Mouse (Mus musculus) CH12.LX (cell line): ENCODE results near the gene Vwa3b. TPM values are rescaled to one million over a fixed set of nuclear protein-coding genes. Genes with fewer than 3 reads are reported as not detected.

Experiments
- DNase-seq: peaks from one replicate; pipeline ENCODE4 v3.0.0-alpha.2; 2013; ENCODE audit errors: extremely low read depth
- H3K27ac ChIP-seq: 2 replicates; pipeline ENCODE4 v1.5.1; 2012; ENCODE audit warnings: low read depth, mild to moderate bottlenecking, control low read depth, moderate library complexity; ENCODE audit not compliant: insufficient read depth
- H3K27me3 ChIP-seq: replicated peaks from 2 replicates; pipeline ENCODE3; 2012; ENCODE audit warnings: inconsistent platforms
- H3K36me3 ChIP-seq, 2 experiments: replicated peaks in 1 of 2; 2 replicates each; pipeline versions ENCODE3 to v1.6.1; 2012; ENCODE audit warnings: inconsistent platforms in 1 of 2, low read length in 1 of 2, mild to moderate bottlenecking in 1 of 2, mixed read lengths in 1 of 2, moderate library complexity in 1 of 2; ENCODE audit not compliant: control insufficient read depth in 1 of 2, insufficient read depth in 1 of 2
- H3K4me1 ChIP-seq, 2 experiments: 2 replicates each; pipeline ENCODE4 v1.6.1; 2012; ENCODE audit warnings: inconsistent platforms in 1 of 2, moderate library complexity in 1 of 2; ENCODE audit not compliant: insufficient read depth in 2 of 2, control insufficient read depth in 1 of 2
- H3K4me2 ChIP-seq: 2 replicates; pipeline ENCODE4 v1.6.1; 2012; ENCODE audit warnings: low read depth, mild to moderate bottlenecking, control low read depth; ENCODE audit not compliant: poor library complexity, insufficient read depth, severe bottlenecking
- H3K4me3 ChIP-seq, 3 experiments: fragments of 150-350 bp in 1 of 3; sonication (generic) in 1 of 3; replicated peaks in 1 of 3; 2 replicates each; pipeline versions ENCODE3 to v1.5.1; 2011 to 2012; ENCODE audit warnings: low read depth in 2 of 3, low read length in 2 of 3, mild to moderate bottlenecking in 2 of 3, moderate library complexity in 2 of 3, control low read depth in 1 of 3, improper control_type of control experiment in 1 of 3, inconsistent platforms in 1 of 3, mixed read lengths in 1 of 3; ENCODE audit not compliant: poor library complexity in 1 of 3
- H3K79me2 ChIP-seq: replicated peaks from 2 replicates; pipeline ENCODE4 v1.6.1; 2012; ENCODE audit warnings: mild to moderate bottlenecking, moderate library complexity; ENCODE audit not compliant: control insufficient read depth, poor library complexity, insufficient read depth, severe bottlenecking; ENCODE audit errors: extremely low read depth
- H3K9ac ChIP-seq: 2 replicates; pipeline ENCODE4 v1.6.1; 2012; ENCODE audit warnings: low read depth, mild to moderate bottlenecking, control low read depth, moderate library complexity; ENCODE audit not compliant: insufficient read depth
- H3K9me3 ChIP-seq: replicated peaks from 2 replicates; pipeline ENCODE3; 2012; ENCODE audit warnings: low read length, inconsistent platforms, mixed read lengths
- CHD2 ChIP-seq: IDR thresholded peaks from 2 replicates; pipeline ENCODE4 v1.6.1; 2011; ENCODE audit warnings: low read length, improper control_type of control experiment
- HCFC1 ChIP-seq: IDR thresholded peaks from 2 replicates; pipeline ENCODE4 v1.6.1; 2012; ENCODE audit warnings: low read depth, mild to moderate bottlenecking, inconsistent platforms, low read length, improper control_type of control experiment
- JUN ChIP-seq: IDR thresholded peaks from 2 replicates; pipeline ENCODE4 v1.6.1; 2011; ENCODE audit warnings: low read depth, mild to moderate bottlenecking, low read length, improper control_type of control experiment, moderate library complexity; ENCODE audit not compliant: insufficient read depth
- JUND ChIP-seq: conservative IDR thresholded peaks from 2 replicates; pipeline ENCODE4 v1.6.1; 2011; ENCODE audit warnings: low read depth, low read length, improper control_type of control experiment
- KAT2A ChIP-seq: IDR thresholded peaks from 2 replicates; pipeline ENCODE4 v1.6.1; 2012; ENCODE audit warnings: low read length, improper control_type of control experiment, inconsistent platforms; ENCODE audit not compliant: insufficient replicate concordance
- MAFK ChIP-seq: IDR thresholded peaks from 2 replicates; pipeline ENCODE4 v1.6.1; 2011; ENCODE audit warnings: low read length, improper control_type of control experiment; ENCODE audit not compliant: insufficient replicate concordance
- MAX ChIP-seq: IDR thresholded peaks from 2 replicates; pipeline ENCODE4 v1.6.1; 2011; ENCODE audit warnings: low read length, improper control_type of control experiment
- MXI1 ChIP-seq: IDR thresholded peaks from 2 replicates; pipeline ENCODE4 v1.6.1; 2011; ENCODE audit warnings: mild to moderate bottlenecking, low read depth, low read length, improper control_type of control experiment
- NELFE ChIP-seq: IDR thresholded peaks from 2 replicates; pipeline ENCODE4 v1.6.1; 2011; ENCODE audit warnings: low read depth, low read length, improper control_type of control experiment
- POLR2AphosphoS2 ChIP-seq: IDR thresholded peaks from 2 replicates; pipeline ENCODE4 v1.6.1; 2011; ENCODE audit warnings: low read depth, low read length, improper control_type of control experiment
- RAD21 ChIP-seq: IDR thresholded peaks from 2 replicates; pipeline ENCODE4 v1.6.1; 2011; ENCODE audit warnings: low read depth, mild to moderate bottlenecking, low read length, improper control_type of control experiment, moderate library complexity
- RCOR1 ChIP-seq: conservative IDR thresholded peaks from 2 replicates; pipeline ENCODE4 v1.6.1; 2012; ENCODE audit warnings: low read depth, mild to moderate bottlenecking, inconsistent platforms, low read length, improper control_type of control experiment
- USF2 ChIP-seq: conservative IDR thresholded peaks from 2 replicates; pipeline ENCODE4 v1.6.1; 2011; ENCODE audit warnings: low read depth, low read length, improper control_type of control experiment
- ZMIZ1 ChIP-seq: IDR thresholded peaks from 2 replicates; pipeline ENCODE4 v1.6.1; 2012; ENCODE audit warnings: low read depth, mild to moderate bottlenecking, inconsistent platforms, low read length, improper control_type of control experiment
- dilution Hi-C: fragments of 300-500 bp; cut with MboI; formaldehyde crosslinking; loops from 2 replicates; pipeline ENCODE4 v1.14.3; 2020; ENCODE audit warnings: low sequenced_read_pairs; ENCODE audit not compliant: extremely low pct_unique_long_range_greater_than_20kb, extremely low pct_ligation_motif_present
- in situ Hi-C: fragments of 300-500 bp; cut with MboI; formaldehyde crosslinking; loops from 3 replicates; pipeline ENCODE4 v1.14.3; 2019; ENCODE audit warnings: low sequenced_read_pairs, low pct_ligation_motif_present, low pct_unique_long_range_greater_than_20kb, mixed read lengths
- polyA plus RNA-seq: library from polyadenylated mRNA; unstranded; fragments of >175 nt; gene quantifications from 2 replicates; pipeline ENCODE4 v1.2.1, GENCODE M21; 2012; ENCODE audit warnings: low read depth; ENCODE audit not compliant: insufficient read length
- total RNA-seq, 2 experiments: library from RNA; depleted of rRNA; stranded (reverse); fragments of 300-350 nt in 1 of 2; fragments of >200 nt in 1 of 2; gene quantifications; 2 replicates each; pipeline ENCODE4 v1.2.3; 2012 to 2014

The Vwa3b gene
- total and polyA plus RNA-seq, 3 experiments, result not detected

DNA sequence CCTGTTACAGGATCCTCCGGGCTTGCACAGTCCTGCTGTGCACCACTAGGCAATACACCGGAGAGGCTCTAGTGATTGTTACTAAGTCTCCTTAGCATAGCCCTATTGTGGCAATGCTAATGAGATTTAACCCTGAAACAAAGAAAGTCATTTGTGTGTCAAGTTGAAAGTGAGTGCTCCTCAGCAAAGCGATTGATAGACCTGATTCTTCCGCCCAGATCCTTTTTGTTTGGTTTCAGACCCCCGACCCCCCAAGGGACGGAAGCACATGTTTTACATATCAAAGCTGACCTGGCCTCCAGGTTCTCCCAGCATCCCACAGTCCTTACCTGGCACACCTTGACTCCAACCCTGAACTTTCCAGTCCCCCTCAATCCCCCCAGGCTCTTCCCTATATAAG is 40.5 kb upstream of the Vwa3b start:
- no peak for TF ChIP-seq RCOR1
- TF ChIP-seq POLR2AphosphoS2, result no peak
- no peak for TF ChIP-seq NELFE
- Histone ChIP-seq H3K27me3 (peaks cover 7% of the 10 kb centered on the region), H3K9ac (no peak overlapping the region), H3K4me2 (no peak overlapping the region), H3K9me3 (no peaks in the 10 kb centered on the region), H3K4me1 (peaks cover 24 to 47% of the 10 kb centered on the region in 2 experiments), H3K4me3 (no peak overlapping the region), H3K79me2 (no peaks in the 10 kb centered on the region), H3K36me3 (no peaks in the 10 kb centered on the region), H3K27ac (no peak overlapping the region)
- dilution Hi-C loops (no loop called here), in situ Hi-C loops (loop anchor here (5.0 kb wide), 1 partner anchor 39 kb away; no protein-coding TSS in a partner anchor)
- no peak for DNase-seq

- H3K27ac ChIP-seq, result no peak overlapping the region
- H3K36me3 ChIP-seq, result no peaks in the 10 kb centered on the region
- no peak for TF ChIP-seq CHD2
- TF ChIP-seq USF2, result no peak
- no peak; the same call in 1 of the 2 replicates for TF ChIP-seq JUND
- no peak for TF ChIP-seq MAX
- no peak for TF ChIP-seq HCFC1
- TF ChIP-seq ZMIZ1, result no peak
- TF ChIP-seq RAD21, result no peak
- no peak for TF ChIP-seq JUN
- TF ChIP-seq MXI1, result no peak
- TF ChIP-seq MAFK, result no peak
- no peak for TF ChIP-seq KAT2A
- no peaks in the 10 kb centered on the region for H3K79me2 ChIP-seq
- DNase-seq, result no peak
- dilution Hi-C loops, result no loop called here
- peaks cover 24 to 47% of the 10 kb centered on the region in 2 experiments for H3K4me1 ChIP-seq
- peak overlapping the region; percentile 79 for H3K4me2 ChIP-seq
- no peak overlapping the region for H3K4me3 ChIP-seq
- no peaks in the 10 kb centered on the region for H3K9me3 ChIP-seq
- H3K27me3 ChIP-seq, result peaks cover 7% of the 10 kb centered on the region
- in situ Hi-C loops, result loop anchor here (5.0 kb wide), 1 partner anchor 39 kb away; no protein-coding TSS in a partner anchor
- H3K9ac ChIP-seq, result no peak overlapping the region
These were observed 39.8 kb upstream of the Vwa3b start for GRCm38 (mm10) chr1:36986396-36987160.
